Mouse (Mus musculus): Measurements from ENCODE around the gene Cnn3. TPM values are rescaled to one million over a fixed set of nuclear protein-coding genes. Genes with fewer than 3 reads are reported as not detected.

Cnn3 gene
- polyA plus RNA-seq, 1 experiment from 2014 or later = 627 TPM

GRCm38 (mm10) chr3:121402096-121402495 lies 24.2 kb upstream of the Cnn3 start:
- Histone ChIP-seq H3K4me1 (peaks cover 5% of the 10 kb centered on the region; the same call in 1 of the 2 replicates), H3K9ac (no peak overlapping the region)
- WGBS = 75% methylated on average over 6 of the region's 6 CpGs

GRCm38 (mm10) chr3:121403449-121403848 lies 22.8 kb upstream of the Cnn3 start:
- Histone ChIP-seq H3K27me3 (no peaks in the 10 kb centered on the region), H3K4me1 (peaks cover 10% of the 10 kb centered on the region), H3K36me3 (no peaks in the 10 kb centered on the region), H3K4me3 (no peak overlapping the region), H3K4me2 (no peak overlapping the region), H3K9me3 (no peaks in the 10 kb centered on the region), H3K27ac (no peak overlapping the region), H3K9ac (no peak overlapping the region)
- ATAC-seq (ENCODE audit: borderline replicate concordance, extremely low read depth, low FRiP score, low TSS enrichment) = no peak
- 45% methylated on average over 5 of the region's 5 CpGs for WGBS

More at GRCm38 (mm10) chr3:121402096-121402495, 24.2 kb upstream of the Cnn3 start:
- no peak overlapping the region for H3K4me2 ChIP-seq
- H3K36me3 ChIP-seq = no peaks in the 10 kb centered on the region
- no peak for ATAC-seq (ENCODE audit: borderline replicate concordance, extremely low read depth, low FRiP score, low TSS enrichment)
- no peak overlapping the region for H3K4me3 ChIP-seq
- no peaks in the 10 kb centered on the region for H3K9me3 ChIP-seq
- H3K27me3 ChIP-seq = no peaks in the 10 kb centered on the region
- no peak overlapping the region for H3K27ac ChIP-seq

- Histone ChIP-seq H3K27me3 (no peaks in the 10 kb centered on the region), H3K4me1 (peaks cover 10% of the 10 kb centered on the region), H3K9me3 (no peaks in the 10 kb centered on the region), H3K36me3 (no peaks in the 10 kb centered on the region), H3K4me2 (no peak overlapping the region), H3K27ac (no peak overlapping the region), H3K4me3 (no peak overlapping the region), H3K9ac (no peak overlapping the region)
- 61% methylated on average over 5 of the region's 5 CpGs for WGBS
- ATAC-seq (ENCODE audit: borderline replicate concordance, extremely low read depth, low FRiP score, low TSS enrichment) = no peak
Measured at GRCm38 (mm10) chr3:121405101-121405500, 21.2 kb upstream of the Cnn3 start.

GRCm38 (mm10) chr3:121407417-121407816 lies 18.9 kb upstream of the Cnn3 start:
- Histone ChIP-seq H3K27me3 (no peaks in the 10 kb centered on the region), H3K4me3 (no peak overlapping the region), H3K9me3 (no peaks in the 10 kb centered on the region), H3K9ac (no peak overlapping the region), H3K4me1 (peaks cover 10% of the 10 kb centered on the region), H3K27ac (no peak overlapping the region), H3K36me3 (no peaks in the 10 kb centered on the region), H3K4me2 (no peak overlapping the region)
- ATAC-seq (ENCODE audit: borderline replicate concordance, extremely low read depth, low FRiP score, low TSS enrichment) = no peak
- 49% methylated on average over 9 of the region's 9 CpGs for WGBS

GRCm38 (mm10) chr3:121408386-121408785 lies 17.9 kb upstream of the Cnn3 start:
- 70% methylated on average over 3 of the region's 3 CpGs for WGBS
- no peak for ATAC-seq (ENCODE audit: borderline replicate concordance, extremely low read depth, low FRiP score, low TSS enrichment)
- no peak overlapping the region for H3K9ac ChIP-seq

GRCm38 (mm10) chr3:121411450-121411849 lies 14.8 kb upstream of the Cnn3 start:
- 60% methylated on average over 6 of the region's 6 CpGs for WGBS
- Histone ChIP-seq H3K9ac (no peak overlapping the region), H3K27me3 (no peaks in the 10 kb centered on the region), H3K36me3 (no peaks in the 10 kb centered on the region), H3K27ac (no peak overlapping the region), H3K4me3 (no peak overlapping the region), H3K9me3 (no peaks in the 10 kb centered on the region), H3K4me2 (no peak overlapping the region), H3K4me1 (peaks cover 5% of the 10 kb centered on the region; the same call in 1 of the 2 replicates)
- ATAC-seq (ENCODE audit: borderline replicate concordance, extremely low read depth, low FRiP score, low TSS enrichment) = no peak

More at GRCm38 (mm10) chr3:121408386-121408785, 17.9 kb upstream of the Cnn3 start:
- no peaks in the 10 kb centered on the region for H3K9me3 ChIP-seq
- H3K4me3 ChIP-seq = no peak overlapping the region
- no peak overlapping the region for H3K27ac ChIP-seq
- no peaks in the 10 kb centered on the region for H3K27me3 ChIP-seq
- peaks cover 10% of the 10 kb centered on the region for H3K4me1 ChIP-seq
- H3K4me2 ChIP-seq = no peak overlapping the region
- no peaks in the 10 kb centered on the region for H3K36me3 ChIP-seq

- Histone ChIP-seq H3K4me1 (peaks cover 11% of the 10 kb centered on the region), H3K4me2 (no peak overlapping the region), H3K9me3 (no peaks in the 10 kb centered on the region), H3K4me3 (no peak overlapping the region), H3K27ac (no peak overlapping the region), H3K36me3 (no peaks in the 10 kb centered on the region), H3K9ac (no peak overlapping the region), H3K27me3 (no peaks in the 10 kb centered on the region)
- no peak for ATAC-seq (ENCODE audit: borderline replicate concordance, extremely low read depth, low FRiP score, low TSS enrichment)
- 75% methylated on average over 5 of the region's 5 CpGs for WGBS
Measured at GRCm38 (mm10) chr3:121416171-121417154, 9.8 kb upstream of the Cnn3 start.

- H3K4me2 ChIP-seq = no peak overlapping the region
Measured at GRCm38 (mm10) chr3:121417379-121418250, 8.7 kb upstream of the Cnn3 start.

GRCm38 (mm10) chr3:121418251-121418601 lies 8.1 kb upstream of the Cnn3 start:
- no peaks in the 10 kb centered on the region for H3K36me3 ChIP-seq
- 56% methylated on average over 6 of the region's 6 CpGs for WGBS
- H3K4me1 ChIP-seq = peaks cover 11% of the 10 kb centered on the region
- H3K27ac ChIP-seq = no peak overlapping the region
- no peaks in the 10 kb centered on the region for H3K9me3 ChIP-seq
- H3K4me3 ChIP-seq = no peak overlapping the region
- peaks cover 2% of the 10 kb centered on the region; the same call in 1 of the 2 replicates for H3K27me3 ChIP-seq
- no peak overlapping the region for H3K9ac ChIP-seq
- H3K4me2 ChIP-seq = no peak overlapping the region
- no peak for ATAC-seq (ENCODE audit: borderline replicate concordance, extremely low read depth, low FRiP score, low TSS enrichment)

More at GRCm38 (mm10) chr3:121417379-121418250, 8.7 kb upstream of the Cnn3 start:
- WGBS = 57% methylated on average over 14 of the region's 14 CpGs
- no peaks in the 10 kb centered on the region for H3K36me3 ChIP-seq
- no peak overlapping the region for H3K27ac ChIP-seq
- no peak for ATAC-seq (ENCODE audit: borderline replicate concordance, extremely low read depth, low FRiP score, low TSS enrichment)
- no peaks in the 10 kb centered on the region for H3K9me3 ChIP-seq
- H3K9ac ChIP-seq = no peak overlapping the region
- H3K4me1 ChIP-seq = peaks cover 11% of the 10 kb centered on the region
- H3K27me3 ChIP-seq = no peaks in the 10 kb centered on the region
- no peak overlapping the region for H3K4me3 ChIP-seq

- no peaks in the 10 kb centered on the region for H3K36me3 ChIP-seq
- 89% methylated on average over 9 of the region's 9 CpGs for WGBS
- peaks cover 11% of the 10 kb centered on the region for H3K4me1 ChIP-seq
- H3K4me3 ChIP-seq = no peak overlapping the region
- H3K9me3 ChIP-seq = no peaks in the 10 kb centered on the region
- no peak overlapping the region for H3K9ac ChIP-seq
- ATAC-seq (ENCODE audit: borderline replicate concordance, extremely low read depth, low FRiP score, low TSS enrichment) = no peak
- no peak overlapping the region for H3K27ac ChIP-seq
- H3K27me3 ChIP-seq = peaks cover 5% of the 10 kb centered on the region; the same call in 1 of the 2 replicates
- H3K4me2 ChIP-seq = no peak overlapping the region
Measured at GRCm38 (mm10) chr3:121418850-121419435, 7.4 kb upstream of the Cnn3 start.

- no peak for ATAC-seq (ENCODE audit: borderline replicate concordance, extremely low read depth, low FRiP score, low TSS enrichment)
- WGBS = 78% methylated on average over 8 of the region's 8 CpGs
- Histone ChIP-seq H3K36me3 (no peaks in the 10 kb centered on the region), H3K9me3 (no peaks in the 10 kb centered on the region), H3K4me3 (no peak overlapping the region), H3K4me1 (peaks cover 15% of the 10 kb centered on the region), H3K9ac (no peak overlapping the region), H3K27ac (no peak overlapping the region), H3K27me3 (peaks cover 13% of the 10 kb centered on the region; the same call in 1 of the 2 replicates), H3K4me2 (no peak overlapping the region)
Measured at GRCm38 (mm10) chr3:121422405-121422804, 3.9 kb upstream of the Cnn3 start.
